Mouse (Mus musculus): Measurements from ENCODE around the gene Myh9. TPM values are rescaled to one million over a fixed set of nuclear protein-coding genes. Genes with fewer than 3 reads are reported as not detected.
A peak's percentile ranks its signal among the peaks of the same experiment; 100 is the strongest.

Myh9 gene
- total RNA-seq, 4 experiments from 2014 or later: 33.4 to 51.3 (median 39.4) TPM

GRCm38 (mm10) chr15:77829542-77829941, 12.4 kb downstream of the Myh9 start:
- DNase-seq (ENCODE audit: low spot score in 2 of 2): no peak

GRCm38 (mm10) chr15:77828910-77829309, 13.1 kb downstream of the Myh9 start:
- DNase-seq (ENCODE audit: low spot score in 2 of 2): no peak

GRCm38 (mm10) chr15:77828242-77828641, 13.7 kb downstream of the Myh9 start:
- no peak for DNase-seq (ENCODE audit: low spot score in 2 of 2)

GRCm38 (mm10) chr15:77827794-77828193, 14.2 kb downstream of the Myh9 start:
- no peak for DNase-seq (ENCODE audit: low spot score in 2 of 2)

GRCm38 (mm10) chr15:77827379-77827778, 14.6 kb downstream of the Myh9 start:
- DNase-seq (ENCODE audit: low spot score in 2 of 2): no peak

- no peak for DNase-seq (ENCODE audit: low spot score in 2 of 2)
Observed at GRCm38 (mm10) chr15:77825382-77825781, 16.6 kb downstream of the Myh9 start.

- no peak for DNase-seq (ENCODE audit: low spot score in 2 of 2)
Observed at GRCm38 (mm10) chr15:77824321-77824720, 17.7 kb downstream of the Myh9 start.

- DNase-seq (ENCODE audit: low spot score in 2 of 2): no peak
Observed at GRCm38 (mm10) chr15:77823634-77824033, 18.3 kb downstream of the Myh9 start.

- DNase-seq (ENCODE audit: low spot score in 2 of 2): no peak
Observed at GRCm38 (mm10) chr15:77823196-77823595, 18.8 kb downstream of the Myh9 start.

- no peak for DNase-seq (ENCODE audit: low spot score in 2 of 2)
Observed at GRCm38 (mm10) chr15:77822671-77823070, 19.3 kb downstream of the Myh9 start.

- DNase-seq (ENCODE audit: low spot score in 2 of 2): no peak
Observed at GRCm38 (mm10) chr15:77822057-77822466, 19.9 kb downstream of the Myh9 start.

- no peak for DNase-seq (ENCODE audit: low spot score in 2 of 2)
Observed at GRCm38 (mm10) chr15:77821424-77821823, 20.6 kb downstream of the Myh9 start.

GRCm38 (mm10) chr15:77820480-77821163, 21.4 kb downstream of the Myh9 start:
- no peak for DNase-seq (ENCODE audit: low spot score in 2 of 2)

- peak; percentile 91 to 94 for DNase-seq (ENCODE audit: low spot score in 2 of 2)
Observed at GRCm38 (mm10) chr15:77819894-77820387, 22.0 kb downstream of the Myh9 start.

GRCm38 (mm10) chr15:77818556-77819158, 23.3 kb downstream of the Myh9 start:
- no peak for DNase-seq (ENCODE audit: low spot score in 2 of 2)

- no peak for DNase-seq (ENCODE audit: low spot score in 2 of 2)
Observed at GRCm38 (mm10) chr15:77817417-77817816, 24.6 kb downstream of the Myh9 start.

GRCm38 (mm10) chr15:77816601-77816950, 25.4 kb downstream of the Myh9 start:
- DNase-seq (ENCODE audit: low spot score in 2 of 2): no peak

- no peak for DNase-seq (ENCODE audit: low spot score in 2 of 2)
Observed at GRCm38 (mm10) chr15:77815867-77816600, 25.9 kb downstream of the Myh9 start.

GRCm38 (mm10) chr15:77813639-77814375, 28.2 kb downstream of the Myh9 start:
- peak in 1 of 2 experiments; percentile 25 for DNase-seq (ENCODE audit: low spot score in 2 of 2)

GRCm38 (mm10) chr15:77812578-77812977, 29.4 kb downstream of the Myh9 start:
- no peak for DNase-seq (ENCODE audit: low spot score in 2 of 2)

GRCm38 (mm10) chr15:77811099-77811760, 30.7 kb downstream of the Myh9 start:
- no peak for DNase-seq (ENCODE audit: low spot score in 2 of 2)

Data from gastrocnemius, adult 8-10 months (tissue).